Mouse (Mus musculus): ENCODE data around the gene Npcd.
A peak's percentile ranks its signal among the peaks of the same experiment; 100 is the strongest.

DNA sequence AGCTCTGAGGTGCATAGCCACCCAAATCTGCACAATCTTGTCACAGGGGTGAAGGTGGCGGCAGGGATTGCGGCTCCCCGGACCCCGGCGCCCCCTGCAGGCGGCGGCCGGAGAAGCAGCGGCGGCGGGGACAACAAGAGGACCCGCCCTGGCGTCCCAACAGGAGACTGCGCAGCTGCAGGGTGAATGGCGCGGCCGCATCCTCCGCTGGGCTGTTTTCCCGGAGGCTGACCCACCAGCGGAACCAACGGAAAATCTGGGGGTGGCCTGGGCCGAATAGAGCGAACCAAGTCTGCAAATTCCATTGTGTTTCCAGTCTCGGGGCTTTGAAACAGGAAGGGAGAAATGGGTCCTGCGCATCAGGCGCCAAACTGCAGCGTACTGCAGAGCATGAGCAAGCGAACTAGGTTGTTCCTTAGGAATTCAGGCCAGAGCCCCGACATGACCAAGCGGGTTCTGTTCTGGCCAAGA lies 49.4 kb upstream of the Npcd start:
- TF ChIP-seq CTCF (IDR thresholded peaks at IDR 0.05; ENCODE audit: extremely low read depth, insufficient read depth, low read length) (peak; percentile 50), POLR2A (IDR thresholded peaks at IDR 0.05; ENCODE audit: extremely low read depth, insufficient read depth, low read length) (peak; percentile 65)

Measured in cortical plate, adult 2 months (tissue).